Mouse (Mus musculus): ENCODE measurements at regions not wholly inside any gene's neighbourhood (a gene's known extent, or its start where the extent isn't known, plus 50 kb on each side); places are given as distances from the start of the nearest gene placed in this dataset.

- no peak for DNase-seq
These were observed 81.5 kb upstream of the Elovl6 start for GRCm38 (mm10) chr3:129450671-129451070.

- DNase-seq, result no peak
These were observed 62.1 kb upstream of the Elovl6 start for GRCm38 (mm10) chr3:129470088-129470487.

- DNase-seq, result no peak
These were observed 60.8 kb upstream of the Elovl6 start for GRCm38 (mm10) chr3:129471332-129471731.

- no peak for DNase-seq
These were observed 60.1 kb upstream of the Elovl6 start for GRCm38 (mm10) chr3:129472008-129472407.

- DNase-seq, result no peak
These were observed 57.7 kb upstream of the Elovl6 start for GRCm38 (mm10) chr3:129474451-129474850.

GRCm38 (mm10) chr3:129476250-129476649 lies 55.9 kb upstream of the Elovl6 start:
- no peak for DNase-seq

GRCm38 (mm10) chr3:129478093-129478492 lies 54.1 kb upstream of the Elovl6 start:
- DNase-seq, result no peak

GRCm38 (mm10) chr3:129481293-129481692 lies 50.9 kb upstream of the Elovl6 start:
- DNase-seq, result no peak
